Mouse (Mus musculus): ENCODE measurements around the gene Slc25a30. TPM values are rescaled to one million over a fixed set of nuclear protein-coding genes. Genes with fewer than 3 reads are reported as not detected.

Gene Slc25a30
- polyA plus RNA-seq, 1 experiment from 2014 or later, result 5.3 TPM

DNA sequence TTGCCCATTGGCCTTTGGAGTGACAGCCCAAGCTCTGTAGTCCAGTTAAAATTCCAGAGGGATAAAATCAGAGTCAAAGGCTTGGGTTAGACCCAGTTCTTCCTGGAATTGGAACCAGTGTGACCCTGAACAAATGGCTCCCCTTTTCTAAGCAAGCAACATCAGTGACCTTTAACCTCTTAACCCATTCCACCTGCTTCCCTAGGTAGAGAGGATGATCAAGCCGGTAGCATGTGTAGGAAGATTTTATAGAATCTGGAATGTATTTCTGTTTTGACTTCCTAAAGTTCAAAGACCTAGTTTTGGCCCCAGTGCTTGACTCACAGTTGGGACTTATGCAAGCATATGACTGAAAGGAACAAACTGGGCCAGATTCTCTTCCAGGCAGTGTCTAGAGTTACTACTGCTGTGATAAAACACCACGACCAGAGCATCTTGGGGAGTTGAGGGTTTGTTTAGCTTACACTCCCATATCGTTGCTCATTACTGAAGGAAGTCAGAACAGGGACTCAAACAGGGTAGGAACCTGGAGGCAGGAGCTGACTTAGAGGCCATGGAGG is 40.1 kb upstream of the Slc25a30 start:
- Histone ChIP-seq H3K4me1 (peaks cover 12% of the 10 kb centered on the region), H3K27me3 (peaks cover 16% of the 10 kb centered on the region), H3K4me2 (replicated peaks) (no peak overlapping the region), H3K4me3 (no peak overlapping the region), H3K9ac (no peak overlapping the region), H3K36me3 (no peaks in the 10 kb centered on the region), H3K27ac (no peak overlapping the region), H3K9me3 (no peaks in the 10 kb centered on the region)
- ATAC-seq (ENCODE audit: low FRiP score, low read depth), result no peak
- WGBS, result 50% methylated on average over 3 of the region's 3 CpGs

DNA sequence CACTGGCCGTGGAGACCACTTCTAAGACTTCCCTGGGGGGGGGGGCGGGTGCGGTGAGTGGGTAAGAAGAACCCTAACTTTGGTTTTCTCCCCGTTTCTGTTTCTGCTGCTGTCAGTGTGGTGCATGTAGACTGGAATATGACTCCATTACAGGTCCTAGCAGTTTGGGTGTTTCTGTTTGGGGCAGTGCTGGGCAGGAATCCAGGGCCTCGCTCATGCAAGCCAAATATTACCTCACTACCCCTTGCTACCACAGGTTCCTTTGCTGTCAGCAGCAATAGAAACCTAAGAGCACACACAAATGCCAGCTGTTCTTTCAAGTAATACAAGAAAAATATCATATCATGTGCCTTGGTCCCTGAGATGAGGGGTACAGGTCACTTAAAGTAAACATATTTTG is 33.2 kb upstream of the Slc25a30 start:
- no peaks in the 10 kb centered on the region for H3K27me3 ChIP-seq
- H3K27ac ChIP-seq, result no peak overlapping the region
- no peaks in the 10 kb centered on the region for H3K4me1 ChIP-seq
- no peak overlapping the region for H3K4me3 ChIP-seq
- H3K9ac ChIP-seq, result no peak overlapping the region
- no peak overlapping the region for H3K4me2 ChIP-seq (replicated peaks)
- WGBS, result 77% methylated on average over 5 of the region's 5 CpGs
- H3K9me3 ChIP-seq, result no peaks in the 10 kb centered on the region
- ATAC-seq (ENCODE audit: low FRiP score, low read depth), result no peak
- no peaks in the 10 kb centered on the region for H3K36me3 ChIP-seq

DNA sequence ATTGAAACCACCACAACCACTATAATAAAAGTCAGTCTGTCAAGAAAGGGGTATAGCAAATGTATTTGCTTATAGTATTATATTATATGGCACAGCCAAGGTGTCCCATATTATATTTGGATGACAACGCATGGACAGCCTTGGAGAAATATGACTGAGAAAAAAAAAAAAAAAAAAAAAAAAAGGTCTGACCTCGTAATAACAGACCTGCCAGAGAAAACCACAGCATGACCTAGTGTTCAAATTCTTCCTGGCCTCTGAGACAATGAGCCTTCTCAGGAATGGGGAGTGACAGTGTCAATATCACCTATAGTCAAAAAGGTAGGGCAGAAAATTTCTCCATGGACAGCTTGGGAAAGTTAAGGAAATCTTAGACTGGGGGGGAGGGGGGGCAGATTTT is 32.5 kb upstream of the Slc25a30 start:
- H3K27me3 ChIP-seq, result no peaks in the 10 kb centered on the region
- H3K36me3 ChIP-seq, result no peaks in the 10 kb centered on the region
- H3K4me3 ChIP-seq, result no peak overlapping the region
- ATAC-seq (ENCODE audit: low FRiP score, low read depth), result no peak
- no peak overlapping the region for H3K4me2 ChIP-seq (replicated peaks)
- 82% methylated on average over 2 of the region's 2 CpGs for WGBS
- no peak overlapping the region for H3K9ac ChIP-seq
- H3K9me3 ChIP-seq, result no peaks in the 10 kb centered on the region
- H3K4me1 ChIP-seq, result no peaks in the 10 kb centered on the region
- no peak overlapping the region for H3K27ac ChIP-seq

DNA sequence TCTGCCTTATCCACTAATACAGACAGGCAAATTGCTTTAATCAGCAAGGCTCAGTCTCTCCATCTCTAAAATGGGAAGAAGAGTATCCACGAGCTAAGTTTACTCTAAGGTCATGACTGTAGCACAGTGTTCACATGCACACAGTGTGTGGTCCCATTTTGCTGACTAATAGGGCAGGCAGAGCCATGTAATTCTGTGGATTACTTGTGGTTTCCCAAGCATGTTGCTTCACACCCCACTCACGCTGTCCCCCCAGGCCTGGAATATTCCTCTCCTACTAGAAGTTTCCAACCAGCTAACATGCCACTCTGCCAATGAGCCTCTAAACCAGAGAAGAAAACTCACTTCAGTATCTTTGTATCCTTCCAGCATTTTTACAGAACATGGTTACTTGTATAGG is 31.7 kb upstream of the Slc25a30 start:
- H3K9me3 ChIP-seq, result no peaks in the 10 kb centered on the region
- WGBS, result 85% methylated on average over 2 of the region's 2 CpGs
- H3K4me2 ChIP-seq (replicated peaks), result no peak overlapping the region
- no peak for ATAC-seq (ENCODE audit: low FRiP score, low read depth)
- H3K4me3 ChIP-seq, result no peak overlapping the region
- no peaks in the 10 kb centered on the region for H3K36me3 ChIP-seq
- no peaks in the 10 kb centered on the region for H3K27me3 ChIP-seq
- H3K9ac ChIP-seq, result no peak overlapping the region
- no peak overlapping the region for H3K27ac ChIP-seq
- no peaks in the 10 kb centered on the region for H3K4me1 ChIP-seq

DNA sequence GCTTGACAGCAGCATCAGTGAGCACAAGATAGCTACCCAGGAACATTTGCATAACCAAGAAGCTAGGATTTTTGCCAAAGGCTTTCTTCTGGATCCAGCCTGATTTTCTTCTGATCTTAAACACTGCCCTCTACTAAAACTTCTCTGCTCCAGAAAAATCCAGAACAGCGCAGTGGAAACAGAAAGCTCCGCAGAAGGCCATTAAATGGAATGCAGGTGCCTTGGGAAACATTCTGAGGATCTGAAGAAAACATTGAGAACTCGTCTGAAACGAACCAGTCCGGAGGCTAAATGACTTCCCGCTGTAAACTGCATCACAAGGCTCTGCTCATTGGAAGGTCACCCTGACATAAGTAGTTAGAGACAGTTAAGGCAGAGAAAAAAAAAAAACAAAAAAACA is 23.1 kb upstream of the Slc25a30 start:
- no peak overlapping the region for H3K4me3 ChIP-seq
- no peak overlapping the region for H3K27ac ChIP-seq
- H3K27me3 ChIP-seq, result no peaks in the 10 kb centered on the region
- WGBS, result 49% methylated on average over 6 of the region's 6 CpGs
- H3K4me2 ChIP-seq (replicated peaks), result no peak overlapping the region
- no peak for ATAC-seq (ENCODE audit: low FRiP score, low read depth)
- no peak overlapping the region for H3K9ac ChIP-seq
- H3K9me3 ChIP-seq, result no peaks in the 10 kb centered on the region
- H3K36me3 ChIP-seq, result no peaks in the 10 kb centered on the region
- H3K4me1 ChIP-seq, result no peaks in the 10 kb centered on the region

DNA sequence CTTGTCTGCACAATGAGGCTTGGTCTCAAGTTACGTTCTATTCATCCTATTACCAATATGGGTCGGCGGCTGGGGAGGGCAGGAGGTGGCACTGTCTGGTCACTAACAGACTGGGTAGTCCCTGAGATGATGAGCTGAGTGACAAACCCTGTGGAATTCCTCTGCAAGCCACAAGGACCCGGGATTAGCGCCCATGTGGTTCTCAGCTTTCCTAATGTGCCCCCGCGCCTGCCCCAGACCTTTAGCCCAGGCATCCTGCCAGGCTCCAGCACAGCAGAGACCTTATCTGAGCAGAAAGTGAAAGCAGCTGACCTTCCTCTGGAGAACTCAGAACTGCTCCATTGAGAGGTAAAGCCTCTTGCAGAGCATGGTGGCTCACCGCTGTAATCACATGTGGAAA is 21.0 kb upstream of the Slc25a30 start:
- WGBS, result 80% methylated on average over 8 of the region's 8 CpGs
- no peak overlapping the region for H3K9ac ChIP-seq
- H3K4me1 ChIP-seq, result no peaks in the 10 kb centered on the region
- H3K27me3 ChIP-seq, result no peaks in the 10 kb centered on the region
- no peak overlapping the region for H3K4me3 ChIP-seq
- no peaks in the 10 kb centered on the region for H3K9me3 ChIP-seq
- H3K27ac ChIP-seq, result no peak overlapping the region
- H3K36me3 ChIP-seq, result no peaks in the 10 kb centered on the region
- ATAC-seq (ENCODE audit: low FRiP score, low read depth), result no peak
- no peak overlapping the region for H3K4me2 ChIP-seq (replicated peaks)

DNA sequence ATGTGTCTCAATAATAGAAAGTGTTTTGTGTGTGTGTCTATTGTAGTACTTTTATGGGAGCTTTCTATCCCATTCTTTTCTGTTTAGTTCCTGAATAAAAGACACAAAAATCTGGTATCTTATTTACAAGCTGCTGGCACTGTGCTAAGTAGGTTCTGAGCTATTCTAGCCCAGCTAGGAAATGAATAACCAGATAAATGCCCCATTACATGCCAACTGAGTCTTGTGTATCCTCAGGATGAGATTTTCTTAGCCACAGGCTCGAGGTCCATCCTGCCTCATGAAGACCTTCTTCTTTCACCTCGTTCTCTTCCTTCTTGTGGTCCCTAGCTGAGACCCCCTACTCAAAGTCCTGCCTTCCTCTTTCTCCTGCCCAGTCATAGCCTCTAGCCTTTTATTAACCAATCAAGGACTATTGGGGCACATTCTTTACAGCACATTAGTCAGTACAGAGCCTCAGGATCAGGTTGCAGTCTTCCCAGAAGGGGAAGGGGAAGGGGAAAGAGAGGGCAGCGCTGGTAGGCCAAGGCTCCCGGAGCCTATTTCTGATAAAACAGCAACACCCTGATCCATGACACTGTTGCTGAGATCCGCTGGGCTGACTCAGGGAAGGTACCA is 11.0 kb upstream of the Slc25a30 start:
- no peak overlapping the region for H3K4me2 ChIP-seq (replicated peaks)
- H3K27ac ChIP-seq, result no peak overlapping the region
- H3K4me1 ChIP-seq, result peaks cover 5% of the 10 kb centered on the region; the same call in 1 of the 2 replicates
- no peak for ATAC-seq (ENCODE audit: low FRiP score, low read depth)
- no peak overlapping the region for H3K9ac ChIP-seq
- H3K4me3 ChIP-seq, result no peak overlapping the region
- 33% methylated on average over 5 of the region's 5 CpGs for WGBS
- H3K27me3 ChIP-seq, result no peaks in the 10 kb centered on the region
- no peaks in the 10 kb centered on the region for H3K9me3 ChIP-seq
- H3K36me3 ChIP-seq, result no peaks in the 10 kb centered on the region

DNA sequence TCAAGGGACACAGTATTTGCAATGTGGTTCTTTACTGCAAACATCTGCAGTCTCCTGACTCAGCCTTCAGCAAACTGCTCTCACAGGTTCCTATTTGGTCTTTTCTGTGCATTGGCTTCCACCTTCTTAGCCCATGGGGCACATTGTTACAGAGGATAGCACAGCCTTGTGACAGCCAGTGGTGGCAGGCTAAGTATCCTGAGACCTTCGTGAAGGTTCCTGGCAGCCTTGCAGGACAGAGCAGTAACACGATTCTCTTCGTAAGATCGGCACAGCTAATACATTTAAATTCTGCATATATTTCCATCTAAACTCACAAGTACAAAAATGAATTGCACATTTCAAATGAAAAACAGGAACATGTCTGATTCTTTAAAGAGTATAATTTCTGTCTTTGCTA is 9.1 kb upstream of the Slc25a30 start:
- ATAC-seq (ENCODE audit: low FRiP score, low read depth), result no peak
- H3K9ac ChIP-seq, result no peak overlapping the region
- H3K27ac ChIP-seq, result no peak overlapping the region
- H3K4me1 ChIP-seq, result peaks cover 5% of the 10 kb centered on the region; the same call in 1 of the 2 replicates
- 81% methylated on average over 4 of the region's 4 CpGs for WGBS
- no peaks in the 10 kb centered on the region for H3K9me3 ChIP-seq
- H3K4me3 ChIP-seq, result no peak overlapping the region
- no peaks in the 10 kb centered on the region for H3K27me3 ChIP-seq
- no peaks in the 10 kb centered on the region for H3K36me3 ChIP-seq
- no peak overlapping the region for H3K4me2 ChIP-seq (replicated peaks)

DNA sequence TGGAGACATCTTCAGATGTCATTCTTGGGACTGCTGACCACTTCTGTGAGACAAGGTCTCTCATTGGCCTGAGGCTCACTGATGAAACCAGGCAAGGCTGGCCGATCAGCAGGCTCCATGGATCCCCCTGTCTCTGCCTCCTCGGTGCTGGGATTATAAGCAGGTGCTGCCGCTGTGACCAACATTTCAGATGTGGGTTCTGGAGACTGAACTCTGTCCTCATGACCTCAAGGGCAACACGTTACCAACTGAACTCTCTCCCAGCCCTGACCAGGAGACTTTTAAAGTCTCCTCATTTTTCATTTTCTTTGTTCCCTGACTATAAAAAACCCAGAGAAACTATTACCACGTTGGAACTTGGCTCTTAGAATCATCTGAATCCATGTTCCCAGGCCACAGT is 7.9 kb upstream of the Slc25a30 start:
- Histone ChIP-seq H3K9ac (no peak overlapping the region), H3K4me2 (replicated peaks) (no peak overlapping the region), H3K27me3 (no peaks in the 10 kb centered on the region), H3K4me3 (no peak overlapping the region), H3K27ac (no peak overlapping the region), H3K9me3 (no peaks in the 10 kb centered on the region), H3K36me3 (no peaks in the 10 kb centered on the region), H3K4me1 (peaks cover 5% of the 10 kb centered on the region; the same call in 1 of the 2 replicates)
- no peak for ATAC-seq (ENCODE audit: low FRiP score, low read depth)
- 76% methylated on average over 5 of the region's 5 CpGs for whole genome bisulfite sequencing

DNA sequence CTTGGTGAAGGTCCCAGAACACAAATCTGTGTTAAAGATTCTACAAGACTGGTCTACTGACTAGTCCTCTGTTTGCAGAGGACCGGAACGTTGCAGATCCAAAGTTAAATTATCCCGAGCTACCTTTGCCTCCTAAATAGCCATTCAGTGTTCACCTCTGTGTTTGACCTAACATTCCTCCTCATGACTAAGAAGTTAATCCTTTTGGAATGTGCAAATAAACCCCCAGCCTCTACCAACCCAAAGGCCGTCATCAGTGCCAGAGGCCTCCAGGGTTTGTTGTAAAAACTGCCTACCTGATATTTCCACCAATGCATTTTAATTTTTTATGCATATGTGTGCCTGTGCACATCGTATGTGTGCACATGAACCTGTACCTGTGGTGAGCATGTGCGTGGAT is 7.5 kb upstream of the Slc25a30 start:
- no peak overlapping the region for H3K4me3 ChIP-seq
- no peak overlapping the region for H3K9ac ChIP-seq
- 65% methylated on average over 6 of the region's 6 CpGs for WGBS
- H3K36me3 ChIP-seq, result no peaks in the 10 kb centered on the region
- H3K27ac ChIP-seq, result no peak overlapping the region
- ATAC-seq (ENCODE audit: low FRiP score, low read depth), result no peak
- H3K4me2 ChIP-seq (replicated peaks), result no peak overlapping the region
- H3K27me3 ChIP-seq, result peaks cover 2% of the 10 kb centered on the region; the same call in 1 of the 2 replicates
- H3K9me3 ChIP-seq, result no peaks in the 10 kb centered on the region
- peaks cover 5% of the 10 kb centered on the region; the same call in 1 of the 2 replicates for H3K4me1 ChIP-seq

DNA sequence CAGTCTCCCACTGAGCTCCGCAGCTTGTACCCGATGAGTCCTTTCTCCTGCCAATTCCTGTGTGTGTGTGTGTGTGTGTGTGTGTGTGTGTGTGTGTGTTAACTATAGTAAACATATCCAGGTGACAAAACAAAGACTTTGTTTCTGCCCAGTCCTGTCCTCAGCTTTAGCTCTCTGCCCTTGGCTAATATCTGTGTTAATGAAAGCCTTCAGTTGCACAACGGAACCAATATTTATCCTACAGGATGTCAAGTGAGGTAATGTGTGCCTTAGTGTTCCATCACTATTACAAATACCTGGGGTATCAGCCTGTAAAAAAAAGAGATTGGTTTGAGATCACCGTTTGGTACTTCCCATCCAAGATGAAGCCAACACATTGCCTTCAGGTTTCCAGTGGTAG is 6.3 kb upstream of the Slc25a30 start:
- no peak overlapping the region for H3K27ac ChIP-seq
- no peaks in the 10 kb centered on the region for H3K9me3 ChIP-seq
- H3K4me1 ChIP-seq, result peaks cover 3% of the 10 kb centered on the region; the same call in 1 of the 2 replicates
- H3K9ac ChIP-seq, result no peak overlapping the region
- no peaks in the 10 kb centered on the region for H3K36me3 ChIP-seq
- 83% methylated on average over 4 of the region's 4 CpGs for WGBS
- H3K4me3 ChIP-seq, result no peak overlapping the region
- peaks cover 14% of the 10 kb centered on the region for H3K27me3 ChIP-seq
- H3K4me2 ChIP-seq (replicated peaks), result no peak overlapping the region
- no peak for ATAC-seq (ENCODE audit: low FRiP score, low read depth)

DNA sequence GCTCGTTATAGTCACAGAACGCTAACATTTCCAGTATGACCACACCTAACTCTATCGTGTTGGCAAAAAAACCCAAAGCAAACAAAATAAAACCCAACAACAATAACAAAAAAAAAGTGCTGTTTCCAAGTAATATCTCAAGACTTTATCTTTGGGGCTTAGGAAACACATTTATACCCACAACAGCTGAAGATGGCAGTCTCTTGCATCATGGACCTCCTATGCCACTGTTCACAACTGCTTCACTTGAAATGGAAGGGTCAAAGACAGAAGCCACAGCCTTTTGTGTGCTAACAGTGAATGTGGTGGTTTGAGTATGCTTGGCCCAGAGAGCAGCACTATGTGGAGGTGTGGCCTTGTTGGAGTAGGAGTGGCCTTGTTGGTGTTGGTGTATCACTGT is 4.5 kb upstream of the Slc25a30 start:
- no peaks in the 10 kb centered on the region for H3K36me3 ChIP-seq
- no peaks in the 10 kb centered on the region for H3K9me3 ChIP-seq
- WGBS, result 88% methylated on average over 3 of the region's 3 CpGs
- H3K4me2 ChIP-seq (replicated peaks), result no peak overlapping the region
- no peak for ATAC-seq (ENCODE audit: low FRiP score, low read depth)
- no peak overlapping the region for H3K4me3 ChIP-seq
- H3K27ac ChIP-seq, result no peak overlapping the region
- no peak overlapping the region for H3K9ac ChIP-seq
- H3K27me3 ChIP-seq, result peaks cover 23% of the 10 kb centered on the region
- no peaks in the 10 kb centered on the region for H3K4me1 ChIP-seq

DNA sequence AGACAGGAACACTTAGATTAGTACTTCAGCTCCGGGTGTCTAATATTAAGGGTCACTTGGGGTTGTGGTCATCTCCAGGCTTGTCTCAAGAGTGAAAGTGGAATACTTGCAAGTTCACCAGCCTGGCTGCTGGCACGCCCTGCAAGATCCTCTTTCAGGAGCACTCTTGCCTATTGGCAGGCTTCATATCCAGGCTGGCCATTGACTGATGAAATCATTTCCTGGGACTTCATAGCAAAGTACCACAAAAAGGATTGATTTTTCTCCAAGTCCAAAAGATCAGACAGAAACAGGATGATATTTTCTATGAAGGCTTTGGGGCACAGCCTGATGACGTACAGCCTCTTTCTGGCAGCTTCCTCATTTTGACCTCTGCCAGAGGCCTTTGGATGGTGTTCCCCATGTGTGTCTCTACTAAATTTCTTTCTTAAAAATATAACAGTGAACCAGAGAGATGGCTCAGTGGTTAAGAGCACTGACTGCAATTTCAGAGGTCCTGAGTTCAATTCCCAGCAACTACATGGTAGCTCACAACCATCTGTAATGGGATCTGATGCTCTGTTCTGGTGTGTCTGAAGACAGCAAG is 3.7 kb upstream of the Slc25a30 start:
- H3K4me1 ChIP-seq, result 0 out of 2 replicates have a peak, but pooled peaks cover 3% of the 10 kb centered on the region
- 72% methylated on average over 3 of the region's 3 CpGs for WGBS
- H3K4me2 ChIP-seq (replicated peaks), result no peak overlapping the region
- no peaks in the 10 kb centered on the region for H3K9me3 ChIP-seq
- no peak for ATAC-seq (ENCODE audit: low FRiP score, low read depth)
- peaks cover 29% of the 10 kb centered on the region for H3K27me3 ChIP-seq
- H3K36me3 ChIP-seq, result no peaks in the 10 kb centered on the region
- no peak overlapping the region for H3K27ac ChIP-seq
- H3K9ac ChIP-seq, result no peak overlapping the region
- no peak overlapping the region for H3K4me3 ChIP-seq

Data from limb, embryonic 13.5 days (tissue).